Mouse (Mus musculus) right cerebral cortex, postnatal 25 days (tissue): Measurements from ENCODE around the gene Apol7e.
"Not testable (repeated sequence)": the region's sequence is repeated elsewhere in the genome, so short reads cannot be mapped to it uniquely, and the experiment has no call there.

ENCODE experiments used
- DNase-seq: peaks from one replicate; pipeline ENCODE4 v3.0.0; 2022

The Apol7e gene

DNA sequence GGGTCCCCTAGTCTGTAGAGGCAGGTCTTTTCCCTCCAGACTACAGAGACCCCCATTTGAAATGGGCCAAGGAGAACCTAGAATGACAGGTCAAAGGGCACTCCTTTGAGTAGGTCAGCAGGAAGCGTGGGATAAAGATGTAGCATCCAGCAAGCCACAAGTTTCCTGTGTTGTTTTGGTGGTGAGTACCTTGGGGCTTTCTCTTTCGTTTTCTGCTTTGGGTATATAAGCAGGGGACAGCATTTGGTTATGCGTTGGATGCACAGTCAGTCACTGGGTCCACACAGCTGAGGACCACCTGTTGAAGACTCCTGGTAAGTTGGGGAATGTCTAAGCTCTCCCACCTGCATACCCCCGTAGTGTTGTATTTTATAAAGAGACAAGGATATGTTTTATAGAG, at the start of gene Apol7e:
TSS of gene Apol7e (plus strand) at position 202 of the 400 bp plus-strand sequence.
- not testable (repeated sequence) for DNase-seq

DNA sequence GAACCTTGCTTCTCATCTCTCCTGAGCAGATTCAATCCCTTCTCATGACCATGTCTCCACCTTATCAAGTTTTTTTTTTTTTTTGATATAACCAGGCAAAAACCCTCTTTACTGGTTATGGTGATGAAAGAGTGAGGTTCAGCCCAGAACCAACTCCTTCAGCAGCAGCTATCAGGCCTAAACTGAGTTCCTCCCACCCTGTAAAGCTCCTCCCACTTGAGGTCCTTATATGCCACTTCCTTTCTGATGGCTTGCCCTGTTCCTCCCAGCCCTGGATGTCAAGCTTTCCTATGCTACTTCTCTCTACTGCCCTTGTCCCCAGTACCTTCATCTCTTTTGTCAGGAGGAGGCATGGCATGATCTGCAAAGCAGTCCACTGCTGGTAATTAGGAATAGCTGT, 47.5 kb upstream of the Apol7e start:
- not testable (repeated sequence) for DNase-seq

DNA sequence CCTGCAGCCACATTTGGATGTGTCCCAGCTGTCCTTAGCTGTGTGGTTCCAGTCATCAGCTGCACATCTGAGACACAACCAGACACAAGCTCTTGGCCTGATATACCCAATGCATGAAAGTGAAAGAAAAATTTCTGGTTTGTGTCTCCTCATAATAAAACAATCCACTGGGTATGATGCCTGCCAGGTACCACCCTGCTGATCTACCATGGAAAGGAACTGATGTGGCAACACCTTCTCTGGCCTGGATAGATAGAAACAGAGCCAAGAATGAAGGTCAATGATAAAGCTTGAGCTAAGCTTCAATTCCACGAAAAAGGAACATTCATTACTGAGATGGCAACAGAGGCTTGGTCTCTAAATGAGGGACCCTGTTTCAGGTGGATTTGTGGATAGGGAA, 38.9 kb upstream of the Apol7e start:
- DNase-seq, result not testable (repeated sequence)

DNA sequence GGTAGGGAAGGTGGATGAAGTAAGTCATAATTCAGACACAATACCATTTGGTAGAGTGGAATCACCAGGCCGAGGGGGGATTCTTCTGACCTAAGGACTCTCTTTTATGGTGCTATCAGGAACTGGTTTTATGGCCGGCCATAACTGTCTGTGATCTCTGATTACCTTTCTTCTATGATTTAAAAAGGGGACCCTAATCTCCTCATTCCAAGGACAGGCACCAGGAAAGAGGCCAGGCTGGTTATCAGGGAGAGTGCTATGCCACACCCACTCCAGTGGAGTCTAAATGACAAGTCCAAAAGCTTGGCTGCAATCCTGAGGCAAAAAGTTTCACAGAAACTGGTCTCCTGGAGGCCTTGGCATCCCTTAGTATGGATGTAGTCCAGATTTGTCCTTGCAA, 36.8 kb upstream of the Apol7e start:
- DNase-seq, result not testable (repeated sequence)

DNA sequence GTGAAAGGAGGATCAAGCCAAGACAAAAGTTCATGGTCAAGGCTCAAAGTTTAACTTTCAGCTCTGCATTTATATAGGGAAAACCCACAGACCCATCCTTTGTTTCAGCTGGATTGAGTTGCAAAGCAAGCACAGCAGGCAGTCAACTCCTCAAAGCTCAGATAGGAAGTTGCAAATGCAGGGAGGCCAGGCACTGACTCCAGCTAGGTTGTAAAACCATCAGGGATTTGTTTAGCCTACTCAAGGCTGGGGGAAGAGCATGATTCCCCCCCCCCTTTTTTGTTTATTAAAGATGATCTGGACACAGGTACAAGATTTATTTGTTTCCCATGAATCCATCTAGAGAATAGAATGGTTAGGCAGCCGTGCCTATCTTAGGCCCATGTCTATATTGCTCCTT, 24.6 kb upstream of the Apol7e start:
- not testable (repeated sequence) for DNase-seq

DNA sequence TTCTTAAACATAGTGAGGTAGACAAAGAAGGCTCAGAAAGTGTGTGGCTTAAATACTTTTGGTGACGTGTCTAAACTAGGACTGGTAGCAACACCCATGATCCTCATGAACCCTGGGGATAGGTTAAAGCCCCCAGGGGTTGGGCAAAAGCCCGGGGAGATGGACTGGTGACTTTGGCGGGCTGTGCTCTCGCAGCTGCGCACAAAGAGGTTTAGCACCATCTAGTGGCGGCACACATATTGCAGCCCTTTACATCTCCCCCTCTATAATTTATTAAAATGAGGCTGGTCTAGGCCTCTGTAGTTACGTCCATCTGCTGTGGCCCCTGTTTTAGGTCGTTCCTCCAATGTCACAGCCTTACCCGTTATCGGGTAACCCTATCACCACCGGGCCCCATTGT, 14.7 kb upstream of the Apol7e start:
- DNase-seq, result not testable (repeated sequence)

DNA sequence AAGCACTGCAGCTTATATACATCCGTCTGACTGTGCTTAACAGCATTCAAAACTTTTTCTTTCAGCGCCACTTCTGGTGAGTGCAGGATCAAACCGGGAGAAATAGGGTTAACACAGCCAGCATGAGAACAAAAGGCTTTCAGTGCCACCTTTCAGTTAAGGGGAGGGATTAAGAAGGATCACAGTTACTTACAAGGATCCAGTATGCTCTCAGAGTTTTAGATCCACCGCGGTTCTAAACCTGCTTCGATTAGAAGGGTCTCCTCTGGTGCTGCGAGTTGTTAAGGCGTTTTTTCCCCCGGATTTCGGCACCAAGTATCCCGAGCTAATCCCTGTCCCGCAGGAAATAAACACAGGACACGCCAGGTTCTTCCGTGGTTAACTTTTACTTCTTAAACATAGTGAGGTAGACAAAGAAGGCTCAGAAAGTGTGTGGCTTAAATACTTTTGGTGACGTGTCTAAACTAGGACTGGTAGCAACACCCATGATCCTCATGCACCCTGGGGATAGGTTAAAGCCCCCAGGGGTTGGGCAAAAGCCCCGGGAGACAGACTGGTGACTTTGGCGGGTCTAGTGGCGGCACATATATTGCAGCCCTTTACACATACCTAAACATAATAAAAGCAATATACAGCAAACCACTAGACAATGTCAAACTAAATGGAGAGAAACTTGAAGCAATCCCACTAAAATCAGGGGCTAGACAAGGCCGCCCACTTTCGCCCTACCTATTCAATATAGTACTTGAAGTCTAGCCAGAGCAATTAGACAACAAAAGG, 6.9 kb upstream of the Apol7e start:
- not testable (repeated sequence) for DNase-seq

DNA sequence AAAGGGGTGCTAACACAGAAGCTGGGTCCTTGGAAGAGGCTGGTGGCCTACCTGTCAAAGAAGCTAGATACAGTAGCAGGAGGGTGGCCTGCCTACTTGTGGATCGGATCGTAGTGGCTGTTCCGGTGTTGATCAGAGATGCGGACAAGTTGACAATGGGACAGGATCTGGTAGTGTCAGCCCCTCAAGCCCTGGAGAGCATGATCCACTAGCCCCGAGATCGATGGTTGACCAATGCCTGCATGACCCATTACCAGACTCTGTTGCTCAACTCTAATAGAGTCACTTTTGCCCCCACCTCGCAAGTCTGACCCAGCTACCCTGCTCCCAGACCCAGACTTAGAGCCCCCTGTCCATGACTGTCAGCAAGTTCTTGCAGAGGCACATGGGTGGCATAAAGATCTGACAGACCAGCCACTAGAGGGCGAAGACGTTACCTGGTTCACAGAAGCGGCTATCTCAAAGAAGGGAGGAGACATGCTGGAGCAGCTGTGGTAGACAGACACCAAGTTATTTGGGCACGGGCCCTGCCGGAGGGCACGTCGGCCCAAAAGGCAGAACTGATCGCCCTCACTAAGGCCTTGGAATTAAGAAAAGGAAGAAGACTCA, 3.9 kb upstream of the Apol7e start:
- DNase-seq, result not testable (repeated sequence)

DNA sequence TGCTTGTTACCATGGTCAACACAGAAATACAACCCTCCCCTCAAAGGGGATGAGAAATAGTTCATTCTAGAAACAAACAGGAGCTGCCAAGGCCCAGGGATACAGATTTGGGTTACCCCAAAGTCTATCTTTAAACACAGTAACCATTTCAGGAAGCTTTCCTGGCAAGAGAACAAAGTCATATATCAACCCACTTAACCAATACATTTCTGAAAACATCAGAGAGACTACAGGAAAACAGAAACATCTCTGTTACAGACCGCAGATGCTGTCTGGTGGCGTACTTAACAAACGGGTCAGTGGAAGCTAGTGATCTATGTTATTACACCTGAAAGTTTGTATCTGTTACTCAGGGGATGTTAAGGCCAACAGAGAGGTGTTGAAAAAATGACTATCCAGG, 6.6 kb downstream of the Apol7e start:
- DNase-seq, result not testable (repeated sequence)

DNA sequence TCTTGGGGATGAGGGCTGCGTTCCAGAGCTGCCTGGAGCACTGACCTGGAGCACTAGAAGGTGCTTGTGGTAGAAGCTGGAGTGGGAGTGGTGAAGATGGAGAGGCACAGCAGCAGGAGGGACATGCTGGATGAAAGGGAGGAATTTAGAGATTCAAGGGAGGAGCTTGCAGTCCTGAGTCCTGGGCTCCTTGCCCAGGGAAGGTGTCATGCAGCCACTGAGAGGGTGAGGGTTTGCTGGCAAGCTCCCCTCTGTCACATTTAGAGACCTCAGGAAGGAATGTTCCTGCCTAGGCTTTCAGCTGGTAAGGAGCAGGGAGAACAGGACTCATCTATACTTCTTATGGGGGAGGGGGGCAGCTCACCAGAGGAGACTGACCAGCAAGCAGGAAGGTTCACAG, 10.3 kb downstream of the Apol7e start:
- DNase-seq, result not testable (repeated sequence)

DNA sequence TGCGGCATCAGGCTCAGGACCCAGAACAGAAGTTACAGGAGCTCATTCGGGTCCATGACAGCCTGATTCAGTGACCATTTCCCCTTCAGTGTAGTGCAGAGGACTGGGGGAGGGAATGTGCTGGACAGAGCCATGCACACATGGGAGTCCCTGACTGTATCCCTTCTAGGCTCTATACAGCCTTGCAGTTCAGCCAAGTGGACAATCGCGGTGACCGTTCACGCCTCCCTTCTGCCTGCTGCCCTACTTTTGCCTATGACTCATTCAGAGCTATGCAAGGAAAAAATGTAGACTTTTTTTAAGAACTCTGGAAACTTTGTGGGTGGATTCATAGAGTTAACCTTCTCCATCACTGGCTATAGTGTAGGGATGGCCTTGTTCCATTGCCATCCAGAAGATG, 19.6 kb downstream of the Apol7e start:
- not testable (repeated sequence) for DNase-seq

DNA sequence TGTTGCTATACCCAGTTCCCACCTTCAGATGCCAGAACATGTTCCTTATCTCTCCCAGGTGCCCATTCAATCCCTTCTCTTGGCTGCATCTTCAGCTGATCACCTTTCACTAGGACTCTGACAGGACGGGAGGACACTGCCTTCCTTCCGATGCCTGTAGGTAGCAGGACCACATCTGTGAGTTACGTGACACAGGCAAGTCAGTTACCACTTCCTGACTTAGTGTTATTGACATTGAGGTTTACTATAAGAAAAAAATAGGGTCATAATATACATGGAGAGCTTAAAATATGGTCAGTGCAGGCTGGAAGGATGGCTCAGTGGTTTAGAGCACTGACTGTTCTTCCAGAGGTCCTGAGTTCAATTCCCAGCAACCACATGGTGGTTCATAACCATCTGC, 22.9 kb downstream of the Apol7e start:
- not testable (repeated sequence) for DNase-seq

DNA sequence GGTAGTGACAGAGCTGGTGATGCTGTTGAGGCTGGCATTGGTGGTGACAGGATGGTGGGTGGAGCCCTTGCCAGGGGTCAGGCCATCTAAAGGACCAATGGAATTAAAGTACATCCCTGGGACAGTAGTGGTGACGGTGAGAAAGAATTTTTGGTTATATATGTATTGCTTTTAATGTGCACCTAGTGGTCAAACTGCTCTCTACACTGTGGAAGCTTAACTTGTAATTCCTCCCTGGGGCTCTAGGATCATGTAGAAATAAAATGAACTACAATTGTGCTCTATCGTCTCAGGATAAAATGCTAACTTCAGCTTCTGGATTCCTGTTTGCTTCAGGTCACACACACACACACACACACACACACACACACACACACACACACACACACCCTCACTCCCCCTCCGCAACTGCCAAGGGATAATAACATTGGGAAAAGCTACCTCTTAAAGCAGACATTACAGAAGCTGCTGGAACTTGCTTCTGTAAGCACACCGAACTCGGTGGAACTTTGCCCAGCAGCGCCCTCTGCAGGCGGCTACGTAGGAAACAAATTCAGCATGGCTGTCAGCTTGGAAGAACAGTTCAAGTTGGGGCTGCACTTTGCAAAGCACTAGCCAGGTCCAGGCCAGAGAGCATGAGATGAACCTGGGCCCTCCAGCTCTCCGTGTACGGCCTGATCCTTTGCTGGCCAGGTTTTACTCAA, 25.7 kb downstream of the Apol7e start:
- not testable (repeated sequence) for DNase-seq

DNA sequence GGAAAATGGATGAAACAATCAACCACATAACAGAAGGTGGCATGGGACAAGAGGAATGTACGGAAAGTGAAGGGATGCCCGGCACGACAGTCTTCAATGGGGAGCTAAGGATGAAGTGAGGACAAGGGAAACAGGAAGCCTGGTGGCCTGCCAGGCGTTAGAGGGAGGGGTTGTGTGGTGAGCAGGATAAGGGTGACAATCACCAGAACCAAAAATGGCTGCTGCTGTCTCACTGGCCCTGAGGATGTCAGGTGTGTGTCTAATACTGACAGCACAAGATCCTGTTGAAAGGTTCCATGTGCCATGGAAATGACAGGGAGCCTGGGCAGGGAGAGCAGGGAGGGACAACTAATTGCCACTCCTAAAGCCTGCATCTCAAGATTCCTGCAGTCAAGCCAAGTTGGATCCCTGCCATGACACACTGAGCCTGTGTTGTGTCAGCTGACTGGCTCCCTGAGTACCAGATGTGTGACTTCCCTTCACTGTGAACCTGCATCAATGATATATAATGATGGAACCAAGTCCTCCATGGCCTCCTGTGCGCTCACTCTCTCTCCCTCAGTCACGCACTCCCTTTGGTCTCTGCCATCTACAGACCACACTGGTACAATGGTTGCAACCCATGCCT, 26.9 kb downstream of the Apol7e start:
- not testable (repeated sequence) for DNase-seq

DNA sequence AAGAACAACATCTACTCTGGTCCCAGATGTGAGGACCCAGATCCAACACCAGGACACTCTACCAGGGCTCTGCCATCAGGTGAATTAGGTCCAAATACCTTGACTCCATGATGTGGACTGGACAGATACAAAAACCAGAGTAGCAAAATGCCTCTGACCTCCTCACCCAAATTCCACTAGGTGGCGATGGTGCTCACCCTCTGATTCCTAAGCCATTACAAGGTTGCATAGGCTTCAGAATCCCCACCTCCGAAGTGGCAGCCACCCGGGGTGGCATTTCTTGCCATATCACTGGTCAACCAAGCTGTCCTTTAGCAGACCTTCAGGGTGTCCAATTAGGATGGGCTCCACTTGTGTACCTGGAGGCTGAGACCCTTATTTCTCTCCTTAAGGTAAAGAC, 28.5 kb downstream of the Apol7e start:
- DNase-seq, result not testable (repeated sequence)

DNA sequence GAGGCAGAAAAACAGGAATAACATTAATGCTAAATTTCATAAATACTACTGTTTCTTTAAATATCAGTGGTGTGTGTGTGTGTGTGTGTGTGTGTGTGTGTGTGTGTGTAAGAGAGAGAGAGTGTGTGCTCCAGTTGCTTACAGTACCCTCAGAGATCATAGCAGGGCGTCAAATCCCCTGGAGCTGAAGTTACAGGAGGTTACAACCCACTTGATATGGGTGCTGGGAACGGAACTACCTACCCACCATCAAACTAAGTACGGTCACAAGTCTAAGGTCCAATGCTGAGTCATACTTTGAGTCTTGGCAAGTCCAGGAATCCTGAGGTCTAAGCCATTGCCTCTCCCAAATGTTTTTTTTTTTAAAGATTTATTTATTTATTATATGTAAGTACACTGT, 29.1 kb downstream of the Apol7e start:
- not testable (repeated sequence) for DNase-seq

DNA sequence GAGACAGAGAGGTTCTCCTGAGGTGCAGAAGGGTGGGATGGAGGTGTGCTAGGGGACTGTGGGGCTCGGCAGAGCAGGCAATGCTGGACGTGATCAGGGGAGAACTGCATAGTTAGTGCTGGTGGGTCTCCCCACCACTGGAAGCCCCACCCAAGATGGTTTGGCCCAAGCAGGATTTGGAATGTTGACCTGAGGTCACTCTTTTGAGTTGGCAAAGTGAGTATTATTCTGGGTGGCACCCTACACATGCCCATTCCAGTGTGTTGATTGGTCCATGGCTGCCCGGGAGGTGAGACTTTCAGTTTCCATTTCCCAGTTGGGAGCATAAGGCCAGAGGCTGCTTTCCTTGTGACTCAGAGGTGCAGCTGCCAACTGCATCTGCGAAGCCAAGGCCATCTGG, 30.1 kb downstream of the Apol7e start, which contains the start of gene Apol9b:
TSS of gene Apol9b (plus strand) at position 301 of the 400 bp plus-strand sequence.
- not testable (repeated sequence) for DNase-seq

DNA sequence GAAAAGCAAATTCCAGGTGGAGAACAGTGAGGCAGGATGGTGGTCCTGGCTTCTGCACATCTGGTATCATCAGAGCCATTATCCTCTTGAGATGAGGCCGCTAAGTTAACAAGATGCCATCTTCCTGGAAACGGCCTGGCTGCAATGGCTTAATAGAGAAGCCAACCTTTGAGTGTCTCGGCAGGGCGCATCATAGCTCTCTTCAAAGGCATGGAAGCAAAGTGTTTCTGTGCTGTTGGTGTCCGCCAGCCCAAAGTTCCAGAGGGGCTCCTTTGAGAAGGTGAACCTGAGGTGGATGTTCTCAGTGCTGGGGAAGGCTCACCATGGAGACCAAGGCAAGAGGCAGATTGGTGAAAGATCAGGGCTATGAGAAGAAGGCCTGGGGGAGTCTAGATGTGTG, 32.9 kb downstream of the Apol7e start:
- no peak for DNase-seq

DNA sequence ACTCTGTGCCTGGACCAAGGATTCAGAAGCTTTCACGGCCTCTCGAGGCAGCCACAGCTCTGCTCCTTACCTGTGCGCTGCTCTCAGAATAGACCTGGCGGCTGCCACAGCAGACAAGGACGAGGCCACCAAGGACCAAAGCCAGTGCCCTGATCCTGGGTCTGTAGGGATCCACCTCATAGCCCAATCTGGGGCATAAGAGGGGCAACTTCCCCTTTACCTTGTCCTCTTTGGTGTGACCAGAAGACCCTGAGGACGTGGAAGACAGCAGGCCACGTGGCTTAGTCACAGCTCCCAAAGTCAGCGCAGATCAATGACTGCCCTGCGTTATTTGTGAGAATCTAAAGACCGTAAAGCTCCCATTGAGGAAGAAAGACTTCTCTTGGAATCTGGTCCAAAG, 34.2 kb downstream of the Apol7e start:
- DNase-seq, result not testable (repeated sequence)

DNA sequence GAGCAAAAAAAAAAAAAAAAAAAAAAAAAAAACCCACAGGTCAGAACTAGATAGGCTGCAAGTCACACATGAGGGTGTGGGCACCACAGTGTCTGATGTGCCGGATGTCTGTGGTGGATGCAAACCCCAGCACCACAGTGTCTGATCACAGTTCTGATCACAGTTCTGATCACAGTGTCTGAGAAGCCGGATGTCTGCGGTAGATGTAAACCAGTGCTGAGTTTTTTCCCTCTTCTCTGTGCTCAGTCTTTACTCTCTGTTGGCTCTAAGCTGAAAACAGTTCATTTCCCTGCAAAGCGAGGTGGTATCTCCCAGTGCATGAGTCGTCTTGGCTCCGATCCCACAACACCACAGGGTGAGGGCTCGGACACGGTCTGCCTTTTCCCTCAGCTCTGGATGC, 34.7 kb downstream of the Apol7e start:
- DNase-seq, result not testable (repeated sequence)

DNA sequence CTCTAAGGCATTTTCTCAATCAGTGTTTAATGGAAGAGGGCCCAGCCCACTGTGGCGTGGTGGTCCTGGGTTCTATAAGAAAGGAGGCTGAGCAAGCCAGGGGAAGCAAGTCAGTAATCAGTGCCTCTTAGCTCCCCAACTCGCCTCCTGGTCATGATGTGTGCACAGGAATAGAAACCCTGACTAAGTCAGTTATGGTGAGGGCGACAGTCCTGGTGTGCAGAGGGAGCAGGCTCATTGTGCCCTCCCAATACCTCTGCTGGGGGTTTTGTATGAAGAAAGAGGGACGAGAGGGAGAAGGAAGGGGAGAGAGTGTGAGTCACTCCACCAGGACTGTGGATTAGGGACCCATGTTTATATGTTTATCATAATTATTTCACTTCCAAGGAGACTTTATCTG, 35.2 kb downstream of the Apol7e start:
- DNase-seq, result not testable (repeated sequence)

DNA sequence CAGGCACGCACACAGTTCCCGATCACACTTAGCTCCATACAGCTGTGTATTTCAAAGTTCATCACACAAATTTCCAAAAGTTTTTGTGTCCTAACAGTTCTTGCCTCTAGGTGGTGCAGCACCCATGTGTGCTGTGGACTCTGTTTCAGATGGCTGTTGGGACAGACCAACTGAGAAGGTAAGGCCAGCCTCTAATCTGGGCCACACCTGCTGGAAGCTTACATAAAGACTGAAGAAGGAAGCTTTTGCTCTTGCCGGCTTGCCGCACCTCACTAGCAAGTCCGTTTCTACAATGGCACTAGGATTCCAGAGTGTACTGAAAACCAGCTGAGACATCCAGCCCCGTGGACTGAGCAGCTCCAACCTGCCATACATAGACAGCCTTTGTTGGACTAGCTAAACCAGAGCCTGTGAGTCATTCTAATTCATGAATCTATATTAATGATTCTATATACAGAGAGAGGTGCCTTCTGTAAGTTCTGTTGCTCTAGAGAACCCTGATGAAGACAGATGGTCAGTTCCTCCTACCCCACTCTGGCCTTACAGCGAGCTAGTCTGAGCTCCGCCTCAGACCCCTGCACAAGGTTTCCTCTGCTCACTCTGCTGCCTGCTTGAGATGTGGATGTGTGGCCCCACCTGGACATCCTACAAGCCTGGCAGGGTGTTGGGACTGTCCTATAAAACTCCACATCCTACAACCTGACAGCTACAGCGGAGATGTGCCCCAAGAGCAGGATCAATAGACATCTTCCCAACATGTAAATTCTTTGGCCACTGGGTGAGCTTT, 42.0 kb downstream of the Apol7e start:
- DNase-seq, result no peak
